Mouse (Mus musculus) gastrocnemius, postnatal 36 days (tissue): Measurements from ENCODE around the gene Myo9a. TPM values are rescaled to one million over a fixed set of nuclear protein-coding genes. Genes with fewer than 3 reads are reported as not detected.

Experiments used
- DNase-seq, 2 experiments: peaks; one replicate each; pipeline ENCODE4 v3.0.0; 2022
- intact Hi-C: fragments of 180-260 bp; cut with DNase I; formaldehyde crosslinking; loops from one replicate; pipeline ENCODE4 v1.15.1; 2025
- long read RNA-seq, 2 experiments: library from polyadenylated mRNA; stranded (forward); transcript quantifications; one replicate each; pipeline ENCODE4 v2.0.0; 2021
- total RNA-seq, 2 experiments: library from RNA; stranded (reverse); gene quantifications; 2 replicates each; pipeline ENCODE4 v1.2.3; 2021

Myo9a gene
- 1 to 10 TPM; 7.4 to 8.3 TPM for total RNA-seq
- long read RNA-seq, experiment 1, partial matches to known transcripts: 0 of 2 reads
- long read RNA-seq, experiment 1, other reads (novel, unspliced or antisense): 2 of 2 reads
- long read RNA-seq, experiment 2, partial matches to known transcripts: 1 of 3 reads
- long read RNA-seq, experiment 2, other reads (novel, unspliced or antisense): 2 of 3 reads

- peak; percentile 99 to 100 for DNase-seq
- intact Hi-C loops: no loop called here
Observed at GRCm38 (mm10) chr9:59750267-59751065, at the start of gene Myo9a, which contains the start of gene Senp8. Gene Myo9a (plus strand): TSS chr9:59750896. Gene Senp8 (minus strand): TSS chr9:59750710.

- intact Hi-C loops: no loop called here
- no peak for DNase-seq
Observed at GRCm38 (mm10) chr9:59701094-59701493, 49.6 kb upstream of the Myo9a start.

- intact Hi-C loops: no loop called here
- DNase-seq: no peak
Observed at GRCm38 (mm10) chr9:59703099-59703498, 47.6 kb upstream of the Myo9a start.

GRCm38 (mm10) chr9:59706850-59707825, 43.6 kb upstream of the Myo9a start:
- intact Hi-C loops: no loop called here

GRCm38 (mm10) chr9:59709225-59709624, 41.5 kb upstream of the Myo9a start:
- no peak for DNase-seq
- intact Hi-C loops: no loop called here

More at GRCm38 (mm10) chr9:59706850-59707825, 43.6 kb upstream of the Myo9a start:
- DNase-seq: no peak

GRCm38 (mm10) chr9:59716275-59716898, 34.3 kb upstream of the Myo9a start:
- intact Hi-C loops: no loop called here
- no peak for DNase-seq

GRCm38 (mm10) chr9:59718237-59718636, 32.5 kb upstream of the Myo9a start:
- DNase-seq: no peak
- intact Hi-C loops: no loop called here

- DNase-seq: no peak
- intact Hi-C loops: loop anchor here (5.0 kb wide), 2 partner anchors 41 to 246 kb away; no protein-coding TSS in a partner anchor
Observed at GRCm38 (mm10) chr9:59721144-59721543, 29.6 kb upstream of the Myo9a start.

- intact Hi-C loops: loop anchor here (5.0 kb wide), 2 partner anchors 39 to 244 kb away; no protein-coding TSS in a partner anchor
- peak; percentile 52 to 53 for DNase-seq
Observed at GRCm38 (mm10) chr9:59723096-59723657, 27.5 kb upstream of the Myo9a start.

GRCm38 (mm10) chr9:59723791-59724442, 26.8 kb upstream of the Myo9a start:
- intact Hi-C loops: loop anchor here (5.0 kb wide), 2 partner anchors 38 to 243 kb away; no protein-coding TSS in a partner anchor
- DNase-seq: no peak

GRCm38 (mm10) chr9:59725515-59725914, 25.2 kb upstream of the Myo9a start:
- DNase-seq: no peak
- intact Hi-C loops: no loop called here

- DNase-seq: no peak
- intact Hi-C loops: no loop called here
Observed at GRCm38 (mm10) chr9:59727569-59728286, 23.0 kb upstream of the Myo9a start.

- intact Hi-C loops: no loop called here
- no peak for DNase-seq
Observed at GRCm38 (mm10) chr9:59731136-59731535, 19.6 kb upstream of the Myo9a start.

- intact Hi-C loops: no loop called here
Observed at GRCm38 (mm10) chr9:59733075-59733474, 17.6 kb upstream of the Myo9a start.

GRCm38 (mm10) chr9:59735394-59735793, 15.3 kb upstream of the Myo9a start:
- intact Hi-C loops: no loop called here
- no peak for DNase-seq

More at GRCm38 (mm10) chr9:59733075-59733474, 17.6 kb upstream of the Myo9a start:
- no peak for DNase-seq

- DNase-seq: no peak
- intact Hi-C loops: no loop called here
Observed at GRCm38 (mm10) chr9:59740593-59740992, 10.1 kb upstream of the Myo9a start.

GRCm38 (mm10) chr9:59743903-59744302, 6.8 kb upstream of the Myo9a start:
- intact Hi-C loops: no loop called here
- no peak for DNase-seq

GRCm38 (mm10) chr9:59748387-59748786, 2.3 kb upstream of the Myo9a start:
- DNase-seq: no peak
- intact Hi-C loops: no loop called here

GRCm38 (mm10) chr9:59748969-59749368, 1.7 kb upstream of the Myo9a start:
- intact Hi-C loops: no loop called here
- no peak for DNase-seq
